Mouse (Mus musculus) kidney, embryonic 15.5 days (tissue): ENCODE data around the gene Kcnk15. TPM values are rescaled to one million over a fixed set of nuclear protein-coding genes. Genes with fewer than 3 reads are reported as not detected.
A peak's percentile ranks its signal among the peaks of the same experiment; 100 is the strongest.

Experiments
- ATAC-seq: fragments of 200-750 bp; cut with Nextera tagmentation; replicated peaks from 2 replicates; pipeline ENCODE4 v1.8.0; 2017; ENCODE audit warnings: moderate TSS enrichment; ENCODE audit not compliant: low FRiP score
- H3K27ac ChIP-seq: fragments of 300-500 bp; sonication (generic); 2 replicates; pipeline ENCODE4 v1.5.1; 2015; ENCODE audit warnings: mild to moderate bottlenecking, inconsistent platforms
- H3K27me3 ChIP-seq: fragments of 300-500 bp; sonication (generic); 2 replicates; pipeline ENCODE4 v1.6.1; 2015; ENCODE audit warnings: inconsistent platforms
- H3K36me3 ChIP-seq: fragments of 300-500 bp; sonication (generic); 2 replicates; pipeline ENCODE4 v1.6.1; 2015; ENCODE audit warnings: inconsistent platforms
- H3K4me1 ChIP-seq: fragments of 300-500 bp; sonication (generic); 2 replicates; pipeline ENCODE4 v1.6.1; 2015; ENCODE audit warnings: inconsistent platforms
- H3K4me2 ChIP-seq: fragments of 300-500 bp; sonication (generic); 2 replicates; pipeline ENCODE4 v1.6.1; 2015; ENCODE audit warnings: moderate library complexity, mild to moderate bottlenecking, inconsistent platforms
- H3K4me3 ChIP-seq: fragments of 300-500 bp; sonication (generic); replicated peaks from 2 replicates; pipeline ENCODE4 v1.5.1; 2015; ENCODE audit warnings: mild to moderate bottlenecking, inconsistent platforms
- H3K9ac ChIP-seq: fragments of 300-500 bp; sonication (generic); 2 replicates; pipeline ENCODE4 v1.6.1; 2015; ENCODE audit warnings: mild to moderate bottlenecking, inconsistent platforms
- H3K9me3 ChIP-seq: fragments of 300-500 bp; sonication (generic); replicated peaks from 2 replicates; pipeline ENCODE4 v1.6.1; 2016; ENCODE audit warnings: inconsistent platforms
- WGBS: fragments of 180-500 bp; shearing (Covaris S2); methylation state at CpG from one replicate; pipeline ENCODE4 v1.1.7; 2015; ENCODE audit warnings: mixed read lengths; 5-methylcytosine and 5-hydroxymethylcytosine counted together
- polyA plus RNA-seq: library from polyadenylated mRNA; unstranded; fragments of >200 nt; fragmentation: Nextera tagmentation; extraction: Ambion mirVana; gene quantifications from 2 replicates; pipeline ENCODE4 v1.2.1, GENCODE M21; 2015

The Kcnk15 gene
- polyA plus RNA-seq, 1 experiment from 2014 or later = not detected

DNA sequence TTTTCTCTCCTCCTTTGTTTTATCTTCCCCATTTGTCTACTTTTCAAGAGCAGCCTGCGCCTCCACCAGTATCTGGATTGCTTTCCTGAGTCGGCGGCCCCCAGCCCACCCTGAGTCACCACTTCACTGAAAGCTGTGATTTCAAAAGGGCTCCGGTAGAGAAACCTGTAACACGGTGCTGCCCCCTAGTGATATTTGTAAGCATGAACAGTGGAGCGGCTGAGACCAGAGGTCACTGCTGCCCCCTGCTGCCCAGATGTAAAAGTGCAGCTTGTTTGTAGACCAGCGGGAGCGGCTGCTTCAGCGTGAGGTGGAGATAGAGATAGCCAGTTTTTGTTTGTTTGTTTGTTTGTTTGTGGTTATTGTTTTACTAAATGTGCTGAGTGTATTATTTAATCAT is 15.4 kb upstream of the Kcnk15 start:
- H3K36me3 ChIP-seq = no peaks in the 10 kb centered on the region
- no peak overlapping the region for H3K4me2 ChIP-seq
- 29% methylated on average over 9 of the region's 9 CpGs for whole genome bisulfite sequencing
- no peaks in the 10 kb centered on the region for H3K4me1 ChIP-seq
- no peak overlapping the region for H3K27ac ChIP-seq
- no peak overlapping the region for H3K4me3 ChIP-seq
- no peaks in the 10 kb centered on the region for H3K27me3 ChIP-seq
- H3K9me3 ChIP-seq = no peaks in the 10 kb centered on the region
- ATAC-seq = no peak
- no peak overlapping the region for H3K9ac ChIP-seq

DNA sequence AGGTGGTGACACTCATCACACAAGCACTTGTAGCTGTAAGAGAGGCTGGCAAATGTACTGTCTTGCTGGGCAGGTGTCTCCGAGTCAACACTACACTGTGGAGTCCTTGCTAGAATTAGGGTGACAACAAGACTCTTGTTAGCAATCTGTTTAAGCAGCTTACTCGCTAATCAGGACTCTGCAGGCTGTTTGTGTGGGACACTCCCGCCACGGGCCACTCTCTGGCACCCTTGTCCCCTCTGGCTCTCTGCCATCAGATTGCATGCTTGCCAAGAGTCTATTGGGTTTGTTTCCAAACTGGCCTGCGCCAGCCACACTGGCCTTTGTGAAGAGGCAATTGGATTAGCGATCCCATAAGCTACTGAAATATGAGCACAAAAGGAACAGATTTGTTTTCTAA is 13.9 kb upstream of the Kcnk15 start:
- no peak overlapping the region for H3K4me2 ChIP-seq
- H3K4me1 ChIP-seq = no peaks in the 10 kb centered on the region
- ATAC-seq = no peak
- WGBS = 72% methylated on average over 6 of the region's 6 CpGs
- H3K9ac ChIP-seq = no peak overlapping the region
- no peak overlapping the region for H3K4me3 ChIP-seq
- H3K36me3 ChIP-seq = no peaks in the 10 kb centered on the region
- no peaks in the 10 kb centered on the region for H3K27me3 ChIP-seq
- H3K27ac ChIP-seq = no peak overlapping the region
- H3K9me3 ChIP-seq = no peaks in the 10 kb centered on the region

DNA sequence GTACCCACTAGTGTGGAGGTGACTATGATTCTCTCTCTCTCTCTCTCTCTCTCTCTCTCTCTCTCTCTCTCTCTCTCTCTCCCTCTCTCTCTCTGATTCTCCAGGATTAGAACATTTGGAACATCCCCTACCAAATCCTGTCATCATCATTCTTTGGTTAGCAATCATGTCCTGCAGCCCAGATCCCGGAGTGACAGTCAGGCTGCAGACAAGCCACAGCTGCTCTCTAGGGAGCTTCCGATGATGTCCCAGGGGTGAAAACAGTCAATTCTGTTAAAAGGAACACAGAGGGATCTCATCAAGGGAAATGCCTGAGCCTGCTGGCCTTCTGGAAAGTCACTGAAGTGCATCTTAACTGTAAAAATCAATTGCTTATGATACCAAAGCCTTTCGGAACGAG is 11.4 kb upstream of the Kcnk15 start:
- H3K36me3 ChIP-seq = no peaks in the 10 kb centered on the region

DNA sequence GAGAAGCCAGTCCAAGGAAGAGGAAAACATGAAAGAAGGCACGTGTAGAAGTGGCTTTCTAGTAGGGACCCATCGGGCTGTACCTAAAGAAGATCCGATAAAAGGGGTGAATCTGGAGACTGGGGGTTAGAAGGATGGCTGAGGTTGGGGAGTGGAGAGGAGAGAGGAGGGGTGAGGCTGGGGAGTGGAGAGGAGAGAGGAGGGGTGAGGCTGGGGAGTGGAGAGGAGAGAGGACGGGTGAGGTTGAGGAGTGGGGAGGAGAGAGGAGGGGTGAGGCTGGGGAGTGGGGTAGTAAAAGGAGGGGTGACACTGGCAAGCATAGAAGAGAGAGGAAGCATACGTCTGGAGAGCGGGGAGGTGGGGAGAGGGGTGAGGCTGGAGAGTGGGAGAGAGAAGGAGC is 3.8 kb downstream of the Kcnk15 start:
- Histone ChIP-seq H3K4me1 (peaks cover 13% of the 10 kb centered on the region), H3K27ac (no peak overlapping the region), H3K27me3 (peaks cover 70% of the 10 kb centered on the region), H3K9me3 (no peaks in the 10 kb centered on the region), H3K36me3 (no peaks in the 10 kb centered on the region), H3K4me2 (no peak overlapping the region), H3K4me3 (no peak overlapping the region), H3K9ac (no peak overlapping the region)
- WGBS = 76% methylated on average over 6 of the region's 6 CpGs
- ATAC-seq = 0 out of 2 replicates have a peak, but pooled peaks have one; percentile 47

More for the DNA sequence above, 11.4 kb upstream of the Kcnk15 start:
- no peak overlapping the region for H3K4me3 ChIP-seq
- 60% methylated on average over 4 of the region's 4 CpGs for WGBS
- H3K9me3 ChIP-seq = no peaks in the 10 kb centered on the region
- no peak overlapping the region for H3K27ac ChIP-seq
- no peaks in the 10 kb centered on the region for H3K4me1 ChIP-seq
- no peak for ATAC-seq
- no peak overlapping the region for H3K4me2 ChIP-seq
- no peak overlapping the region for H3K9ac ChIP-seq
- H3K27me3 ChIP-seq = no peaks in the 10 kb centered on the region

DNA sequence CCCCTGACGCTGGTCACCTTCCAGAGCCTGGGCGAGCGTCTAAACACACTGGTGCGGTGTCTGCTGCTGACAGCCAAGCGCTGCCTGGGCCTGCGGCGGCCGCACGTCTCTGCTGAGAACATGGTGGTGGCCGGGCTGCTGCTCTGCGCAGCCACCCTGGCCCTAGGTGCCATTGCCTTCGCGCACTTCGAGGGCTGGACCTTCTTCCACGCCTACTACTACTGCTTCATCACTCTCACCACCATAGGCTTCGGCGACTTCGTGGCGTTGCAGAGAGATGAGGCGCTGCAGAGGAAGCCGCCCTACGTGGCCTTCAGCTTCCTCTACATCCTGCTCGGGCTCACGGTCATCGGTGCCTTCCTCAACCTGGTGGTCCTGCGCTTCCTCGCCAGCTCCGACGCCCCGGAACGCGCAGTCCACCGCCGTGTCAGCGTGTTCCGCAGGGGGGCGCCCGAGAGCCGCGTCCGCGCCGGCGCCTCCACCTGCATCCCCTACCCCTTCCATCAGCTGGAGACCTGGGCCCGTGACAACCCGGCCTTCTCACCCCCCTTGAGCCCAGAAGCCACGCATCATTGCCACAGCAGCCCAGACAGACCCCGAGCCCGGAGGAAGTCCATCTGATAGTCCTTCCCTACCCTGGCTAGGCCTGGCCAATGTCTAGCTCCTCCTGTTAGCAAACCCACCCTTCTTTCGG is 5.0 kb downstream of the Kcnk15 start:
- ATAC-seq = peak; percentile 62
- peaks cover 61% of the 10 kb centered on the region for H3K27me3 ChIP-seq
- no peaks in the 10 kb centered on the region for H3K36me3 ChIP-seq
- no peak overlapping the region for H3K9ac ChIP-seq
- H3K9me3 ChIP-seq = no peaks in the 10 kb centered on the region
- H3K4me1 ChIP-seq = peaks cover 12% of the 10 kb centered on the region
- H3K4me3 ChIP-seq = peak overlapping the region; percentile 3; the same call in 1 of the 2 replicates
- H3K4me2 ChIP-seq = peak overlapping the region; percentile 39
- H3K27ac ChIP-seq = no peak overlapping the region
- WGBS = 15% methylated on average over 50 of the region's 50 CpGs

DNA sequence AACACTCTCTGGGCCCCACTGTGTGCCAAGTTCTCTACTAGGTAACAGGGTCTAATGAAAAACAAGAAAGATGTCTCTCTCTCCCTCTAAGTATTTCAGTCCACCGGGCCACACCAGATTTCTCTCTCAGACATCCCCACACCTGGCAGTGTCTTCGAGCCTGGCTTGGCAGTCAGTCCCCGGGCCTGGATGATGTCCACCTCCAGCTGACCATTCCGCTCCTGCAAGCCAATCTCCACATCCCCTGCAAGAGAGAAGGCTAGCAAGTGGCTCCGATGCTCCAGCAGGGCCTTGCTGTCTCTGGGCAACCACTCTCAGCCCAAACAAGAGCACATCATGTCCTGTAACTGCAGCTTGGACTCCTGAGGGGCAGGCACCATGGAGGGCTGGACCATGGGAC is 11.9 kb downstream of the Kcnk15 start:
- Histone ChIP-seq H3K9ac (no peak overlapping the region), H3K27ac (no peak overlapping the region), H3K4me3 (no peak overlapping the region), H3K4me2 (no peak overlapping the region), H3K36me3 (no peaks in the 10 kb centered on the region), H3K9me3 (no peaks in the 10 kb centered on the region), H3K27me3 (peaks cover 5% of the 10 kb centered on the region; the same call in 1 of the 2 replicates), H3K4me1 (no peaks in the 10 kb centered on the region)
- WGBS = 92% methylated on average over 5 of the region's 5 CpGs
- no peak for ATAC-seq

DNA sequence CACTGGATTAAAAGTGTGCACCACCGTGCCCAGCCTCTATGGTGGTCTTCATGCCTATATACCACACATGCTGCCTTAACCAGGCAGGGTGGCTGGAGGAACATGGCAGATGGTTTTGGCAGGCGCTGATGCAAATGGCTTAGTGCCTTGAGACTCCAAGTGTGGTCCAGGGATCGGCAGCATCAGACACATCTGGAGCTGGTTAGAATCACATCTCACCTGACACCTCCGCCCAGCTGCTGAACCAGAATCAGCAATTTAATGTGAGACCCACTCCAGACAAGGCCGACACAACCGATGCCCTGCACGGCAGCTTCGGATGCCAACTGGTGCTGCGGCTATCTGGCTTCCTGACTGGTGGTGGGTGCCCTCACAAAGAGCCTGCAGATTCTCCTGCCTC is 12.6 kb downstream of the Kcnk15 start:
- H3K9ac ChIP-seq = no peak overlapping the region
- no peaks in the 10 kb centered on the region for H3K36me3 ChIP-seq
- no peak overlapping the region for H3K27ac ChIP-seq
- no peak for ATAC-seq
- no peaks in the 10 kb centered on the region for H3K4me1 ChIP-seq
- 92% methylated on average over 9 of the region's 9 CpGs for WGBS
- H3K4me2 ChIP-seq = no peak overlapping the region
- peaks cover 5% of the 10 kb centered on the region; the same call in 1 of the 2 replicates for H3K27me3 ChIP-seq
- no peak overlapping the region for H3K4me3 ChIP-seq
- H3K9me3 ChIP-seq = no peaks in the 10 kb centered on the region

DNA sequence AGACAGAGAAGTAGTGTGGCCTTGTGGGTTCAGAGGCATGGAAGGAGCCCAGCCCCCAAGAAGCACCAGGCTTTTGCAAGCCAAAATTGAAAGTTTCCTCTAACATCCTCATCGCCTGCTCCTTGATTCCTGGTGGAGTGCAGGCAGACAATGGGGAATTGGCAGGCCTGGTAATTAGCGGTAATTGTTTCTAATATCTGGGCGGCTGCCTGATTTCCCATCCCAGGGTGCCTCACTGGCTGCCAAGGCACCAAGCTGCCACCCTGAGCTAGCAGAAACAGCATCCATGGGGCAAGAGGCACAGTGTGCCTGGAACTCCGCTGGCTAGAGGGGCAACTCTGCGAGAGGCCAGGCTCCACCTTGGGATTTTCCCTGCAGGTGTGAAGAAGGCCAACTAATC is 16.3 kb downstream of the Kcnk15 start:
- 52% methylated on average over 5 of the region's 5 CpGs for WGBS
- Histone ChIP-seq H3K27ac (no peak overlapping the region), H3K27me3 (peaks cover 5% of the 10 kb centered on the region; the same call in 1 of the 2 replicates), H3K4me3 (no peak overlapping the region), H3K9ac (no peak overlapping the region), H3K4me1 (no peaks in the 10 kb centered on the region), H3K4me2 (no peak overlapping the region), H3K36me3 (no peaks in the 10 kb centered on the region), H3K9me3 (no peaks in the 10 kb centered on the region)
- no peak for ATAC-seq

DNA sequence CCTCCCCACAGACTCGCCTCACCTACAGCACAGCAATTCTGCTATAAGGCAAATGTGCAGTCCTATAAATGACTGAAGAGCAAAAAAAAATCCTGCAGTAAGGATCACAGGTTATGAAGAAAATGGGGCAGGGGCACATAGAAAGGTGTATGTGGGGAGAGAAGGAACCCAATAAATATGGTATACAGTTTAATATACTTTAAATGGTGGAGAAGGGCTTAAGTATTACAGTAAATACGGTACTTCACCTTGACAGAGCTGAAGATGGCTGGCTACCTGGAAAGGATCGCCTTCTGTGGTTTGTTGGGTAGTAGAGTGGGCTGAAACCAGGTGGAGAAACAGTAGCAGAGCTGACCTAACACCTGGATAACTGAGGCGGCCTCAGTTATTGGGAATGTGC is 17.8 kb downstream of the Kcnk15 start:
- Histone ChIP-seq H3K4me2 (no peak overlapping the region), H3K36me3 (no peaks in the 10 kb centered on the region), H3K4me3 (no peak overlapping the region), H3K27ac (no peak overlapping the region), H3K9me3 (no peaks in the 10 kb centered on the region), H3K27me3 (peaks cover 5% of the 10 kb centered on the region; the same call in 1 of the 2 replicates), H3K9ac (no peak overlapping the region), H3K4me1 (0 out of 2 replicates have a peak, but pooled peaks cover 3% of the 10 kb centered on the region)
- no peak for ATAC-seq
- 88% methylated on average over 4 of the region's 4 CpGs for WGBS

DNA sequence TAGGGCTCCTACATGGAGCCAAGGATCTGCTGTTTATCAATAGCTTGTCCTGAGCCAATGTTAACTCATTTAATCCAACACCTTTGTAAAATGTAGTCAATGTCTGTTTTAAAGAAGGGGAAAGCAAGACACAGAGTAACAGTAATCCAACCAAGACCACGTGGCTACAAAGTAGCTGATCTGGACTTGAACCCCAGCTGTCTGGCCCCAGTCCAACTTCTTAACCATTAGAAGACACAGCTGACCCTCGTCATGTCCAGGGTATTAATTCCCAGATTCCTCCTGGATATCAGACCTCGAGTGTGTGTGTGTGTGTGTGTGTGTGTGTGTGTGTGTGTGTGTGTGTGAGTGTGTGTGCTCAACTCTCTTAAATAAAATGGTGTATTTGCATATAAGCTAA is 18.5 kb downstream of the Kcnk15 start:
- H3K4me1 ChIP-seq = 0 out of 2 replicates have a peak, but pooled peaks cover 3% of the 10 kb centered on the region
- no peaks in the 10 kb centered on the region for H3K36me3 ChIP-seq
- H3K27ac ChIP-seq = no peak overlapping the region
- no peak overlapping the region for H3K9ac ChIP-seq
- no peak overlapping the region for H3K4me2 ChIP-seq
- ATAC-seq = no peak
- 56% methylated on average over 3 of the region's 3 CpGs for WGBS
- peaks cover 5% of the 10 kb centered on the region; the same call in 1 of the 2 replicates for H3K27me3 ChIP-seq
- H3K4me3 ChIP-seq = no peak overlapping the region
- H3K9me3 ChIP-seq = no peaks in the 10 kb centered on the region

DNA sequence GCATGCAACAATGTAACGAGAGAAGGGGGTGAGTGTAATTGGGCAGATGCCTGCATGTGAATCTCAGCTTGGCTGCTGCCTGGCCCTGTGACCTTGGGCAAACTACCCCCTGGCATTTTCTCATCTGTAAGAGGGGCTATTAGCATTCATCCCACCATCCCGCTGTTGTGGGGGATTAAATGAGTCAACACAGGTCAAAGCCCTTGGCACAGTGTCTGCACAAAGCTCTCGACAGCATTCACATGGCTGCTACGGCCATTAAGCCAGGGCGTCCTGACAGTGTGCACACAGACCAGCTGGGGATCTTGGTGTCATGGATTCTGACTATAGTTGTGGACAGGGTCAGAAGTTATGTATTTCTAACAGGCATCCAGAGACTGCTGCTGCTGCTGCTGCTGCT is 21.4 kb downstream of the Kcnk15 start:
- no peak overlapping the region for H3K4me3 ChIP-seq
- H3K27me3 ChIP-seq = peaks cover 5% of the 10 kb centered on the region; the same call in 1 of the 2 replicates
- H3K4me2 ChIP-seq = no peak overlapping the region
- H3K9me3 ChIP-seq = no peaks in the 10 kb centered on the region
- 47% methylated on average over 5 of the region's 5 CpGs for WGBS
- 0 out of 2 replicates have a peak, but pooled peaks cover 3% of the 10 kb centered on the region for H3K4me1 ChIP-seq
- H3K9ac ChIP-seq = no peak overlapping the region
- H3K27ac ChIP-seq = no peak overlapping the region
- no peaks in the 10 kb centered on the region for H3K36me3 ChIP-seq
- no peak for ATAC-seq

DNA sequence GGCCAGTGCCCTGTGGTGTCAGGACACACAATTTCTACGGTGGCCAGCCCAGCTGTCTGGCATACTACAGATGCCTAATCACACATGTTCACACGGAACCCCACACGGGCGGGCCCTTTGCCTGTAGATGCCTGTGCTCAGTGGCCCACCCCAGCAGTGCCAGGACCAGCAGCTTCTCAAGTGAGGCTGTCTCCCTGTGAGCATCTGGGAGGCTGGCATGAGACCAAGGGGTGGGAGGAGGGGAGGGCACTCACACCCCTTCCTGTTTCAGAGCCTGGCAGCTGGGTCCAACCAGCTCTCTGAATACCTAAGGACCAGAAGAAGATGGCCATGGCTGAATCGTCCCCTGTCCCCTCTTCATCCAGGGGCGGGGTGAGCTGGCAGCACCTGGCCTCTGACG is 22.0 kb downstream of the Kcnk15 start:
- no peak overlapping the region for H3K4me2 ChIP-seq
- 0 out of 2 replicates have a peak, but pooled peaks cover 3% of the 10 kb centered on the region for H3K4me1 ChIP-seq
- H3K36me3 ChIP-seq = no peaks in the 10 kb centered on the region
- H3K4me3 ChIP-seq = no peak overlapping the region
- H3K9ac ChIP-seq = no peak overlapping the region
- WGBS = 72% methylated on average over 7 of the region's 7 CpGs
- ATAC-seq = no peak
- H3K27ac ChIP-seq = no peak overlapping the region
- no peaks in the 10 kb centered on the region for H3K27me3 ChIP-seq
- no peaks in the 10 kb centered on the region for H3K9me3 ChIP-seq
